Mouse (Mus musculus) forelimb bud, embryonic 11.5 days (tissue): Measurements from ENCODE around the gene Akr1d1.

Experiments
- DNase-seq: peaks from one replicate; pipeline ENCODE4 v3.0.0-alpha.2; 2012; ENCODE audit warnings: low read depth, low spot score

The Akr1d1 gene

DNA sequence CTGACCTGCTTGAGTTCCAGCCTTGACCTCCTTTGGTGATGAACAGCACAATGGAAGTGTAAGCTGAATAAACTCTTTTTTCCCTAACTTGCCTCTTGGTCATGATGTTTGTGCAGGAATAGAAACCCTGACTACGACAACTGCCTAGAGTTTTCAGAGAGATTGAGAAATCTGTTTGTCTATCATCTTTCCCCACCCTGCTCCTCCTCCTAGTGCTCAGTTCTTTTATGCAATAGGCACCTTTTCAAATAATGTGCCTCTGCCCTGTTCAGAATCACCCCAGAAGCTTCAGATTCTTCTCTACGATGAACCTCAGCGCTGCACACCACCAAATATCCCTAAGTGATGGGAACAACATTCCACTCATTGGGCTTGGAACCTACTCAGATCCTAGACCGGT lies at the start of gene Akr1d1:
Gene Akr1d1, plus strand, starts transcription at position 234 of the 400 bp plus-strand sequence.
- DNase-seq: no peak

DNA sequence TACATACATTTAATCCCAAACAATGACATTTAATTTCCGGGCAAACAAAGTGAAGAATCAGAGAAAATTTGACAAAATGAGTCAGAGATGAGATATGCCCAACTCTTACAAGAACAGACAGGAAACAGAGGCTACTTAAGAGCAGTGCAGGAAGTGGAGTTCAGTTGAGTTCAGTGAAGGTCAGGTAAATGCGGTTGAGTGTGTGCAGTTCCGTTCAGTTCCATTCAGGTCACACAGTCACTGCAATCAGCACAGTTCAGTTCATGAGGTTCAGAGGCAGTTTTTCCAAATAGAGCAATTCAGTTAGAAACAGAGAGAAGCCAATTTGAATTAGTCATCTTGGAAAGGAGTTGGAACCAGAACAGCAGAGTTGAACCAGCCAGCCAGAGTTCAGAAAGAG lies 48.8 kb upstream of the Akr1d1 start:
- no peak for DNase-seq

DNA sequence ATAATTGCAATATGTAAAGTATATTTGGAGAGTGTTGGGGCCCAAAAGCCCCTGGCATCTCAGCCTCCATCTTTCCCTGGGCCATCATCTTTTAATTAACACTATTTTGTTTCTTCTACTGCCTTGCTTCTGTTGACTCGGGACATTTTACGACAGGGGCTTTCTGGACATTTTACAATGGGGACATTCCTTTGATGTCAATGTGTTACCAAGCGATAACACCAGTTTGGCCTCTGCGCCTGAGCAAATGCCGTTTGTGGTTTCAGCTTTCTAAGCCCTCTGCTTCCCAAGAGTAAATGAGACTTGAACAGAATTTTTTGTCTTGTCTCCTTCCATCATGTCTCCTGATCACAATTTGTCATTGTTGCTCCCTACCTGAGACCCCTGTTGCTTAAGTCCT lies 46.7 kb upstream of the Akr1d1 start:
- DNase-seq: no peak

DNA sequence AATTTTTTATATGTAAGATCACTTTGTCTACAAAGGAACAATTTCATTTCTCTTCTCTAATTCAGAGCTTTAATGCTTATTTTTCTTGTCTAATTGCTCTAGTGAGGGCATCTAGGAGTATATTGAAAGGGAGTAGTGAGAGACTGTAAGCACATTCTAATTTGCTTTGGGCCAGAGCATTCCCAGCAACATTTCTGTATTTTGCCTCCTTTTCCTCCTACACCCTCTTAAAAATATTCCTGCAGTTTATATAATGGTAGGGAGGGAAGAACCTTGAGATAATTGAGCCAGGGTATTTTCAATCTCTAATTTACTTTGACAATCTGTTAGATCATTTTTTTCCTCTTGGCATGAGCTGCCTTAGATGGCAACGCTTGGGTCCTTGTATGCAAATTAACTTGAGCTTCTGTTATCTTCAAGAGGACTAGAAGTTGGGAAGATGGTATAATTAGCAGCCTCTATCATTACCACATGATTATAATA lies 45.3 kb upstream of the Akr1d1 start:
- no peak for DNase-seq

DNA sequence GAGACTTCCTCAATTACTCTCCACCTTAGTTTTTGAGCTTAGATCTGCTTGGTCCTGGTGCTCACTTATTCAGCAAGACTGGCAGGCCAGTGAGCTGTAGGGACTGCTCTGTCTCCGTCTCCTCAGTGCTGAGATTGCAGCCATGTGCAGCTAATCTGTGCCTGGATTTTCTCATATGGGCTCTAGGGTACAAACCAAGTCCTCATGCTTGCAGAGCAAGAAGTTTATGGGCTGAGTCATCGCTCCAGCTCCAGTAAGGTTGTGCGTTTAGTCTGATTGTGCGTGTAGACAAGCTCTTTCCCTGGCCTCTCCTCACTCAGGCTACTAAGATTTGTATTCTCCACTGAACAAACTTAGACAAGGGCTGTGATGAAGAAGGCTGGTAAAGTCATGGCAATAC lies 43.5 kb upstream of the Akr1d1 start:
- DNase-seq: no peak

DNA sequence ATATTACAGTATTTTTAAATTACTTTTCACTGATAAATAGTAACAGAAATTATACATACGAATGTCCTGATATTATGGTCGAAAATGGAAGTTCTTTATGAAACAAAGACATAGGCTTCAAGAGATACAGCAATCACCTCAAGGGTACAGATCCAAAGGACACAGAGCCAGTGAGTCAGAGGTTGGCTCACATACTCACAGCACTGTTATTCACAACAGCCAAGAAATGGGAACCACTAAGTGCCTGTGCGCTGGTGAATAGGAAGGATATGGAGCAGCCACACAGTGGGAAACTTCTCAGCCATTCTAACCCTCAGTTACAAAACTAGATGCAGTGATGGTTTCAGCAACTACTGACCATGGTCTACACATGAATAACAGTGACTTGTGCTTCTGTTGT lies 37.7 kb upstream of the Akr1d1 start:
- DNase-seq: no peak

DNA sequence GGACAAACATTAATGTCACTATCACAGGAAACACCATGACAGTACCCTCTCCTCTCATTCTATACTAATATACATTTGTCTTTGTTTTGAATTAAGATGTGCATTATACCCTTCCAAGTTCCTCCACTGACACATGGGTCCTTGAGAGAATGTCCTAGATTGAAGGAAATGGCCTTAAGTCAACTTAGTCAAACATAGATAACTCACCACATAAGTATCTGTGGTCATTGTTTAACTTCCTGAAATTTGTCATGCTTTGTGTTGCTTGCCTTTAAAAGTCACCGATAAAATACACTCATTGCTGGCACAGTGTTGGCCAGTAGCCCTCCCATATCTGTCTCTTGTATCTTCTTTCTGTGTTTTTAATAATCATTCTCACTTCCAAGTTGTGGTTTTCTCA lies 35.0 kb upstream of the Akr1d1 start:
- DNase-seq: no peak

DNA sequence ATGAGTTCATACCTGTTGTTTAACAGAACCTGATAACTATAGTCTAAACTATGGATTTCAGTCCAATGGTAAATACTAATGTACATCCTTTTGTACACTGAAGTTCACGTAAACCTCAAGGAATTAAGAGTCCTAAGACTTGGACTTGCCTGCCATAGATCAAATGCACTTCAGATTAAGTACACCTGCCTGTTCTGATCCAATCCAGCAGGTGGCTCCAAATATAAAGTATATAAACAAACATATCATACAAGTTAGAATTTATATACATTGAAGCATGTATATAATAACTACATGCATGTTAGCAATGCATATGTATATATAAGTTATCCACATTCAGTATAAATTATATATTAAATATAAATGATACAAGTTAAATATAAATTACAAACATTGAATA lies 33.1 kb upstream of the Akr1d1 start:
- DNase-seq: no peak

DNA sequence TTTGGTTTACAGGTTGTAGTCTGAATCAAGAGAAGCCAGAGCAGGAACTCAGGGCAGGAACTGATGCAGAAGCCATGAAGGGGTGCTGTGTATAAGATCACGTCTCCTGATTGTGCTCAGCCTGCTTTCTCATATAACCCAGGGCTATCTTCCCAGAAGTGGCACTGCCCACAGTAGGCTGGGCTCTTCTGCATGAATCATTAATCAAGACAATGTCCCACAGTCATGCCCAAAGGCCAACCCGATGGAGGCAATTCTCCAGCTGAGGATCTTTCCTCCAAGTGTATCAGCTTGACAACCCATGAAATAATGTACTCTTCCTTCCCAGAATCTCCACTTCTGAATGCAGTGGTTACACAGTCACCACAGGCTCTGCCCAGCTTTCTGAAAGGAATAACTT lies 24.4 kb upstream of the Akr1d1 start:
- DNase-seq: no peak

DNA sequence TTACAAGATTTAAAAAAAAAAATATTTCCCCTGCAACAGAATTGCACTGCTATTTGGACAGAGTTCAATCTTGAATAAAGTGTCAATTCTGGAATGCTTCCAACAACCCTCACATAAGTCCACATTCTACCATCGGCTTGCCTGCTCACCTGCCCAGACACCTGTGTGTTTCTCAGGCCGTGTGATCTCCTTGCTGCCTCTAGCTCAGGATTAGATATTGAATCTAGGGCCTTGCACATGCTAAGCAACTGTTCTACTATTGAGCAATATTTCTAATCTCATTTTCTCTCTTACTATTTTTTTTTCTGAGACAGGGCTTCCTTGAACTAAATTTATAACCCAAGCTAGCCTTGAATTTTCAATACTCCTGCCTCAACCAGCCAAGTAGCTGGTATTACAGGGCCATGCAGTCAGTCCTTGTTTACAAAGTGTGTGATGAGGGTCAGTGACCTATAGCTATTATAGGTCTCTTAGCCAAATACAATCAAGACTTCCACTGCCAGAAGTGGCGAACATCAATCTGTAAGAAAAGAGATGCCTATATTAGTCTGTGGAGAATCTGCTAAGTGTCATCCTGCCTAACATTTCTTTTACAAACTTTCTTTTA lies 23.0 kb upstream of the Akr1d1 start:
- DNase-seq: no peak

DNA sequence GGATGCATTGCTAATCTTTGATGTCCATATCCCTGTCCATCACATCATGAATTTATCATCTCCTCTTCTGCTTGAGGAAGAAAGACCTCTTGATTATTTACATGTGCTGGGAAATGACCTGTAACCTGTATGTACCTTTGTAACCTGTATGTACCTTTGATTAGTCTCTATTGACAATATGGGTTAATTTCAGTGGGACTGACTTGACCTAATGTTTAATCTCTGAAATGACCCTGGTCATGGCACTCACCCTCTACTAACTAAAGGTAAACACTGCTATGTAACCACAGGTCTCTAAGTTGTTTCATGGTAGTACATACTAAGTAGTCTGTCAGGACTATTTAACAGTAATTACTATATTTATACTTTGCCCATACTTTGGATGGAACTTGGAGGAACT lies 19.2 kb upstream of the Akr1d1 start:
- no peak for DNase-seq

DNA sequence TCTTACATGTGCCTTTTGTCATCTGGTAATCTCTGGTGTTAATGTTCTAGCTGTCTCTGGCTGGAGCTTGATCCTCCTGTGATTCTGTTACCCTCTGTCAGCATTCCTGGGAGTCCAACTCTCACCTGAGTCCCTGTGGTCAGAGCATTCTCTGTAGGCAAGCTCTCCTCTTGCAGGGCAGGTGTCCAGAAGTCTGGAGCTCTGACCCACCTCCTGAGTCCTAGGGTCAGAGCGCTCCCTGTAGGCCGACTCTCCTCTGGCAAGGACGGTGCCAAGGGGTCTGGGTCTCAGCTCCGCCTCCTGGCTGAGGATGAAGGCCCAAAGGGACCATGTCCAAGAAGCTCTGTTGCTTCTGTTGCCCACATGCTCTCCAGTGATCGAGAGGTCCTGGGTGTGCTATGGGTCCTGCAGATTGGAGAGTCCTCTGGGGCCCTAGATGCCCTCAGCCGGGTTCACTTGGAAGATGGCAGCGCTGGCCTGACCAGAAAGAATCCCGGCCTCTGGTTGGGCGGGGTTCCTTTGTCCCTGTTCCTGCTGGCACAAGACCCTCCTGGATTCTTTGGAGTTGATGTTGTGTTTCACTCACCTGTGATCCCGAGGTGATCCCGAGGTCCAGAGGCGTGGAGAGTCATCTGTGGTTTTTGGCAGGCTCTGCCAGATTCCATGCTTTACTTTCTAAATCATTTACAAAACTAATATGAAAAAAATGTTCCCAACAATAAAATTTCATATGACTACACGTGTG lies 9.2 kb upstream of the Akr1d1 start:
- no peak for DNase-seq

DNA sequence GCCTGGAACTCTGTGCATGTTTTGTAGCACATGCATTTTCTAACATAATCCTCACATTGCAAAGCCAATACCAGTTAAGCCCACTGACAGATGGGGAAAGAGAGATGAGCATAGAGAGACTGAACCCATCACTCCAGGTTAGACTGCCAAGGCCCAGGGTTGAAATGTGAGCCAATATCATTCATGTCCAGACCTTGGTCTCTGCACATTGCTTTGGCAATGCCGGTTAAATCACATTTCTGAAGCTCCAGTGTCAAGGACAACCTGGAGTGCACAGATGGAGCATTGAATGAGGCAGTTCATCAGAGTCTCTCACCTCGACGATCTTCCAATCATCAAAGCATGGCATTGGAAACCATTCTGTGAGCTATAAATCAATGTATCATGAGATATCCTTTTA lies 2.1 kb downstream of the Akr1d1 start:
- no peak for DNase-seq

DNA sequence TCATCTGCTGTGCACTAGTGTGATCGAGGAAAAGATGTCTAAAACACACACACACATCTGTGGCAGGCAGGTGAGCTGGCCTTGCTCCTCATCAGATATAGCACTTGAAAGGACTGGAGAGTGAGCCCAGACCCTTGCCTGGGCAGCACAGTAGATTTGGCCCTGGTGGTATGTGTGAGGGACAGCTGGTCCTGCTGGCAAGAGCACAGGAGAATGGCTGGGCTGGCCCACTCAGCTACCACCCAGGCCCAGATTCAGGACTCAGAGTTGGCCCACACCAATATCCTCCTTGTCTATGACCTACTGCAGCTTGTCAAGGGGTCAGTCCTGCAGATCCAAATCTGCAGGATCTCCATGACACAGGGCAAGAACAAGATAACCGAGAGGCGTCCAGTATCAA lies 6.9 kb downstream of the Akr1d1 start:
- no peak for DNase-seq

DNA sequence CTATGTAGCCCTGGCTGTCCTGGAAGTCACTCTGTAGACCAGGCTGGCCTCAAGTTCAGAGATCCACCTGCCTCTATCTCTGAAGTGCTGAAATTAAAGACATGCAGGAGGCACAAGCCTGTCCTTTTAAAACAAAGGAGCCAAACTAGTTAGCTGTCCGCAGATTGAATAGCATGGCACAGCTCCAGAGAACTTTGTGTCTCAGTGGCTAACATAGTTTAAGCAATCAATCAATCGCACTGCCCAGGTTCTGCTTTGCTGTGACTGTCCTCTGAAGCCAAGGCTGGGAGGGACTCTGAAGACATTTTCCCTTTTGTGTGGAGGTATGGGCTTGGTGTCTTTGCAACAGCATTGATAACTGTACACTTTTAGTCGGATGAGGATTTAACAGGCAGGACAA lies 7.8 kb downstream of the Akr1d1 start:
- DNase-seq: no peak

DNA sequence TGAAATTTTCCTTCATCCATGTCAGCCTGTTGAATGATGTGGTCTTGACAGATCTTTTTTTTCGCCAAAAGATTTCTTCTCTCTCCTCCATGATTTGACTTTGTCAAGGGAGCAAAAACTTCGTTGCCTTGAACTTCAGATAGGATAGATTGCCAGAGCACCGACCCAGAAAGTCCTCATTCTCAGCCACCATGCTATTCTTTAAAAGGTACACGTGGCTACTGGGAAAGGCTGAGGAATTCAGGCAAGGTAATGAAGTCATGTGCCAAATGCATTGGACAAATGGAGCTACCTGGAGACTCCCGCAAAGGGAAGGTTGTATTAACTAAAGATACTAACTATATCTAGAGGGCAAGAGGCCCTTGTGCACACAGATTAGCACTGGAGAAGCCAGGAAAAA lies 8.8 kb downstream of the Akr1d1 start:
- DNase-seq: no peak

DNA sequence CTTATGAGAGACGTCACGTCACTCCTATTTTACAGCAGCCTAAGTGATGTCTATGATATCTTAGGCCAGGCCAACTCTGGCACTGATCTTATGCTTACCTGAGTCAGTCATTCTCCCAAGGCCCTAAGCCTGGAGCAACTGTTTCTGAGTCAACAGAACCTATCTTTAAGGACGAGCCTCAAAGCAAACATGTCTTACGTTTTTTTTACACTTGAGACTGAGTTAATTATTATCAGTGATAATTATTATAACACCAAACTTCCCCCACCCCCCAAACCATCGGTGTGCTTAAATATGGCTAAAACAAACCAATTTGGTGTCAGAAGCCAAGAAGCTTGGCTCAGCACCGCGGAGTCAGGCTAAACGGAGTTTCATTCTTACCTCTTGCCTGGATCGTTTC lies 9.4 kb downstream of the Akr1d1 start:
- DNase-seq: no peak

DNA sequence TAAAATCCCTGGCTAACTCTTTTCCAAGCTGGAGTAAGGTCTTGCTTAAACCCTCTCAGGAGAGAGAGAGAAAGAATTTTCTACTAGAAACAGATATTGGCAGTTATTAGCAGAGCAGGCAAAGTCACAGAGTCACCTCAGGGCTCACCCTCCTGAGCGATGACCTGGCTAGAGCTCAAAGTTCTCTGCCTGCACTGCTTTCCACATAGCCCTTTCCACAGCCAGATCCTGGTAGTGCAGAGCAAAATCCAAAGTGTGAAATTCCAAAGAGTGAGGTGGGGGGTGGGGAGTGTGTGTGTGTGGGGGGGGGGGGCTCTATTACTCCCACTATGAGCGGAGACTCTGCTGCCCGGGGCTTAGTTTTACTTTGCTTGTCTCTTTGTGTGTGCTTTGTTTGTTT lies 10.1 kb downstream of the Akr1d1 start:
- no peak for DNase-seq

DNA sequence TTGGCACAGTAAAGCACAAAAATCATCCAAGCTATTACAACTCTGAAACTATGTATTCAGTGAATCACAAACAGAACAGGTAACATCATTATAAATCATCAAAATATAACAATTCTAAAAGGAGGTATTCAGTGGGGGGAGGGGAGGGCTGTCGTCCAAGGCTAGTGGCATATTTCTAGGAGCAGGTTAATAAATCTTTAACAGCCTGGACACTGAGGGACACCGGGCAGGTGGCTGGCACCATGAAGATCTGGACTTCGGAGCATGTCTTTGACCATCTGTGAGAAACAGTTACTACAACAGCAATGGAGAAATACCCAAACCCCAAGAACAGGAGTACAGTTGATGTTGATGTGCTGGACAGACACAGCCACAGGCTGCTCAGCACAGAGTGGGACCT lies 11.2 kb downstream of the Akr1d1 start:
- DNase-seq: no peak

DNA sequence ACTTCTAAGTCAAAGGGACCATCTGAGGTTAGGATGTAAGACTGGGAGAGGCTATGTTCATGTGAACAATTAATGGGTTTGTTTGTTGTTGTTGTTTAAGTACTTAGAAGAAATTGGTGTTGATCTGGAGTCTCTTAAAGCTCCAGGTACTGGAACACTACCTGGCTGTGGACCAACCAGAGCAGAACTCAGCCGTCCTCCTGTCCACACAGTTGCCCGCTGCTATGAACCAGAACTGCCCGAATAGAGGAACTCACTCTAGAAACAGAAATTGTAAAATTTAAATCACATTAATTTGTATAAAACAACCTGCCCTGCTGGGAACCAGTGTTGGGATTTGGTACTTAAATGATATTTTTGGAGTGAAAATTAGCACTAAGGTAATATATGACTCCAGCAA lies 12.2 kb downstream of the Akr1d1 start:
- no peak for DNase-seq

DNA sequence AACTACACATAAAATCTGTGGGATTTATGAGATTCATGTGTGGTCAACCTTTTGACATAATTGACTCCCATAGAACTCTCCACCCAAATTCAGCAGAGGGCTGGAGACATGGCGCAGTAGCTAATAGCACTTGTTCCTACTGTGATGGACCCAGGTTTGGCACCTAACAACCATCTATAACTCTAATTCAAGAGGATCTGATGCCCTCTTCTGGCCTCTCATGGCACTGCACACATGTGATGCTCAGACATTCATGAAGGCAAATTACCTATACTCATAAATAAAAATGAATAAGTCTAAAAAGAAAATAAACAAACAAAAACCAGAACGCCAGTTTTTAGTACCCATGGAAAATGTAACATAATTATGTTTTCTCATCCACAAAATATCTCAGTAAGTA lies 22.8 kb downstream of the Akr1d1 start:
- peak; percentile 28 for DNase-seq

DNA sequence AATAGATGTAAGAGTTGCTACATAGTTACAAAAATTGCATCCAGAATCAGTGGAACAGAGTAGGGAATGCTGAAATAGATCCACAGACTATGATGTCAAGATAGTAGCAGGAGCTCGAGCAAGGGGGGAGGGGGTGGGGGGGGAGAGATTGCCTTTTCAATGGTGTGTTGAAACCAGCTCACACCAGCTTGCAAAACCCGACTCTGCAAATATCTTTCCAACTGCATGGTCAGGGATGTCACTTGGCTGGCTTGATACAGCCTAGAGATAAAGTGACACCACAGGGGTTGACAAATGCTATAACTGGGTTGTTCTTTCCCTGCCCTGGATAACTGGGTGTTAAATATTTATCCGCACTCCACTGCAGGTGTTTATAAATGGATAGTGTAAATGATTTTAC lies 24.0 kb downstream of the Akr1d1 start:
- no peak for DNase-seq

DNA sequence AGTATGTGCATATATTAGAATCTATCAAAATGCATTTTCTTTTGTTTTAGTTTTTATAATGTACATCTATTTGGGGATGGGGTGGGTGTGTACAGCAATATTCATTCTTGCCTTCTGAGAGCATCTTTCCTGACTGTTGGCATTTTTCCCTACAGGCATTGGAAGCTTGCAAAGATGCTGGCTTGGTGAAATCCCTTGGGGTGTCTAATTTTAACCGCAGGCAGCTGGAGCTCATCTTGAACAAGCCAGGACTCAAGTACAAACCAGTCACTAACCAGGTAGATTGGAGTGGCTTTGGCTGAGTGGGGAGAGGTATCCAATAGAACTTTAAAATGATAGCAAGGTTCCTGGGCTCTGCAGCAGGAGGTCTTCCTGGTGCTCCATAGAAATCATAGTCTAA lies 24.4 kb downstream of the Akr1d1 start:
- DNase-seq: no peak

DNA sequence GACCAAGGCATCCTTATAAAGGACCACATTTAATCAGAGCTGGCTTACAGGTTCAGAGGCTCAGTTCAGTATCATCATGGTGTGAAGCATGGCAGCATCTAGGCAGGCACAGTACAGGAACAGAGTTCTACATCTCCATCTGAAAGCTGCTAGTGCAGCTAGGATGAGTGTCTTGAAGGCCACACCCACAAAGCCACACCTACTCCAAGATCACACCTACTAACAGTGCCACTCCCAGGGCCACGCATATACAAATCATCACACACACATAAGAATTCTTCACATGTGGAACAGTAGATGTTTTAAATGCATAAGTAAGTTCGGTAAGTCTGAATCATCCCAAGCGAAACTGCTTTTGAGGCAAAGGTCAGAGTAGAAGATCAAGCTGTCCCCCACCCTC lies 33.9 kb downstream of the Akr1d1 start:
- DNase-seq: no peak
